Mouse (Mus musculus) adrenal gland (tissue): Measurements from ENCODE around the gene Gpr119.

Experiments used
- intact Hi-C: fragments of 180-260 bp; cut with DNase I; formaldehyde crosslinking; loops from one replicate; pipeline ENCODE4 v1.15.1; 2025
- long read RNA-seq, 2 experiments: library from polyadenylated mRNA; unstranded; transcript quantifications; one replicate each; pipeline ENCODE4 v2.0.0; 2020; ENCODE audit warnings: borderline replicate concordance in 1 of 2; ENCODE audit not compliant: insufficient replicate concordance in 1 of 2
- microRNA-seq, 2 experiments: library from miRNA; unstranded; fragments of <30 nt; microRNA quantifications; one replicate each; pipeline ENCODE4; 2019

Gpr119 gene
- long read RNA-seq, experiment 1, result 0 reads
- long read RNA-seq, experiment 2, result 0 reads

- intact Hi-C loops, result no loop called here
Observed at GRCm38 (mm10) chrX:48674171-48674570, at the start of gene Gpr119. Gene Gpr119 (minus strand): TSS chrX:48674478.

GRCm38 (mm10) chrX:48712846-48713245, 38.6 kb upstream of the Gpr119 start:
- intact Hi-C loops, result no loop called here

GRCm38 (mm10) chrX:48709701-48710100, 35.4 kb upstream of the Gpr119 start:
- intact Hi-C loops, result no loop called here

- intact Hi-C loops, result loop anchor here (10.0 kb wide), 2 partner anchors 70 to 610 kb away; partner anchors contain the start of gene Slc25a14
Observed at GRCm38 (mm10) chrX:48694864-48695371, 20.6 kb upstream of the Gpr119 start, which contains the start of gene Rbmx2. Gene Rbmx2 (plus strand): TSS chrX:48695004.

GRCm38 (mm10) chrX:48694460-48694859, 20.2 kb upstream of the Gpr119 start:
- intact Hi-C loops, result loop anchor here (10.0 kb wide), 2 partner anchors 70 to 610 kb away; partner anchors contain the start of gene Slc25a14

GRCm38 (mm10) chrX:48683857-48684256, 9.6 kb upstream of the Gpr119 start:
- intact Hi-C loops, result no loop called here

GRCm38 (mm10) chrX:48683451-48683850, 9.2 kb upstream of the Gpr119 start:
- intact Hi-C loops, result no loop called here

GRCm38 (mm10) chrX:48671714-48672113, 2.6 kb downstream of the Gpr119 start:
- intact Hi-C loops, result no loop called here

- intact Hi-C loops, result no loop called here
Observed at GRCm38 (mm10) chrX:48669588-48669987, 4.7 kb downstream of the Gpr119 start.

GRCm38 (mm10) chrX:48666807-48667206, 7.5 kb downstream of the Gpr119 start:
- intact Hi-C loops, result no loop called here

- intact Hi-C loops, result no loop called here
Observed at GRCm38 (mm10) chrX:48644122-48644521, 30.2 kb downstream of the Gpr119 start.

GRCm38 (mm10) chrX:48637032-48637431, 37.2 kb downstream of the Gpr119 start:
- intact Hi-C loops, result no loop called here

- intact Hi-C loops, result loop anchor here (10.0 kb wide), 1 partner anchor 71 kb away; the partner anchor contains the start of gene Rbmx2
Observed at GRCm38 (mm10) chrX:48624054-48624420, 50.2 kb downstream of the Gpr119 start.

GRCm38 (mm10) chrX:48623379-48624053, 50.8 kb downstream of the Gpr119 start, which contains the start of gene Slc25a14:
Gene Slc25a14 (plus strand): TSS chrX:48623413.
- intact Hi-C loops, result loop anchor here (10.0 kb wide), 1 partner anchor 71 kb away; the partner anchor contains the start of gene Rbmx2

GRCm38 (mm10) chrX:48623049-48623378, 51.3 kb downstream of the Gpr119 start:
- intact Hi-C loops, result loop anchor here (10.0 kb wide), 1 partner anchor 72 kb away; the partner anchor contains the start of gene Rbmx2

Small RNAs within 50 kb of the gene (microRNA-seq; reads per million reads assigned to microRNA genes)
- 0 reads per million in 2 experiments for gene Gm27828
